Mouse (Mus musculus) kidney, adult 10 weeks (tissue): ENCODE results near the gene Plch2. TPM values are rescaled to one million over a fixed set of nuclear protein-coding genes. Genes with fewer than 3 reads are reported as not detected.

Experiments used
- polyA plus RNA-seq: library from polyadenylated mRNA; stranded (reverse); fragments of 350-450 nt; fragmentation: Illumina TruSeq; extraction: RNeasy Lipid Tissue Mini Kit (QIAGEN cat#74804); gene quantifications from one replicate; pipeline ENCODE4 v1.2.3, GENCODE M21; 2014; ENCODE audit warnings: low read depth, low replicate concordance

The Plch2 gene
- not detected for polyA plus RNA-seq

DNA sequence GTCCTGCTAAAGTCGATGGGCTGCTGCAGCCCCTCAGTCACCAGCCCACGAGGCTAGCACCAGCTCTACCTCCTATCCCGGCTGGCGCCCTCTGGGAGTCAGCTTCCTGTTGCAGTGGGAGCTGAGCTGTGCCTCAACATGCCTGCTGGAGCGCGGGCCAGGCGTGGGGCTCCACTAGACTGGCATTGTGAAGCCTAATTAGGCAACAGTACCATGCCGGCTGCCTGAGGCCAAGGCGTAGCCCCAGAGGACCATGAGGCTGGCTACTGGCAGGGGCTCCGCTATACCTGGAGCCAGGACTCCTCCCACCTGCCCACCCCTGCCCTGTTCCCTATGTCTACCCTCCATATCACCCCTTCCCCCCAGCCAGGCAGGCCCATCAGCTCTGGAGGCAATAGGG is at the start of gene Plch2:
Gene Plch2 (minus strand): TSS at position 61 of the 400 bp plus-strand sequence.

GRCm38 (mm10) chr4:155086108-155087024 is 29.8 kb upstream of the Plch2 start, which contains the start of the genes Rer1 and Morn1:
TSS of gene Rer1 (minus strand) at chr4:155086382.
TSS of gene Morn1 (plus strand) at chr4:155086577.

GRCm38 (mm10) chr4:155066834-155067522 is 10.4 kb upstream of the Plch2 start, which contains the start of gene Pex10:
TSS of gene Pex10 (plus strand) at chr4:155067016.

GRCm38 (mm10) chr4:154963901-154964580 is 92.5 kb downstream of the Plch2 start, which contains the start of gene Pank4:
TSS of gene Pank4 (plus strand) at chr4:154964123.

GRCm38 (mm10) chr4:154960690-154961225 is 95.8 kb downstream of the Plch2 start, which contains the start of gene Hes5:
TSS of gene Hes5 (plus strand) at chr4:154960923.

Other genes starting within 250 kb of the Plch2 start
- gene Ttc34, start 219.3 kb downstream of the Plch2 start, polyA plus RNA-seq: not detected
- gene Mmel1, start 187.2 kb downstream of the Plch2 start, polyA plus RNA-seq: not detected
- gene Fam213b, start 157.6 kb downstream of the Plch2 start, polyA plus RNA-seq: 1.5 TPM
- gene Tnfrsf14, start 128.2 kb downstream of the Plch2 start, polyA plus RNA-seq: not detected
- not detected for gene Hes5, start 95.9 kb downstream of the Plch2 start, polyA plus RNA-seq
- 3.4 TPM for gene Pank4, start 92.7 kb downstream of the Plch2 start, polyA plus RNA-seq
- gene Pex10, start 10.2 kb upstream of the Plch2 start, polyA plus RNA-seq: 3.3 TPM
- 312 TPM for gene Rer1, start 29.6 kb upstream of the Plch2 start, polyA plus RNA-seq
- 0.85 TPM for gene Morn1, start 29.8 kb upstream of the Plch2 start, polyA plus RNA-seq
- 44.5 TPM for gene Ski, start 165.8 kb upstream of the Plch2 start, polyA plus RNA-seq
- gene Faap20, start 193.0 kb upstream of the Plch2 start, polyA plus RNA-seq: 0.49 TPM